ENCODE assay signal across 13 mouse cellular contexts in the genomic region with DNA sequence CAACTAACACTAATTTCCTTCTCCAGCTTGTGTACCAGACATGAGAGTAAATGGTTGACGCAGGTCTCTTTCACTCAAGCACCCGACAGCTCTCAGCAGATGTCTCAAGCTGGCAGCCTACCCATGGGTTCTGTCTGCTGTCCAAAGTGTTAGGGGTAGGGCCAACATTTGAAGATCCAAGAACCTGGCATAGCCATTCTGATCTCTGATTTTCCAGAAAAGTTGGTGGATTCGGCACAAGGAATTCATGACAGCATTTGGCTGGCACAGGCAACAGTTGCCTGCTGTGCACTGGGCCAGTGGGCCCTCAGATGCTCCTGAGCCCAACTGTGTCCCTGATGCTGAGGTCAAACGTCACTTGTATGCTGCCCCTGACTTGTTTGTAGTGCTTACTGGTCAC.
DNase-seq lines count a peak whose midpoint lies in the region; ATAC-seq and TF ChIP-seq lines count a peak whose summit lies in the region.
"Had no signal": no experiment of that assay in that cellular context is flagged by ENCODE, and none has a peak within 500 bp of the region (broad histone marks: within the 10 kb centered on the region; RNA-seq: fewer than 3 reads in every experiment).

No protein-coding gene starts in this region.

- DNase-seq in gastrocnemius, postnatal 14 days = peak; percentile 31
- no peak for DNase-seq in gastrocnemius, adult 8-10 months (ENCODE audit: low spot score in 2 of 2)
- peak; percentile 13 for DNase-seq in lung, embryonic 14.5 days
- no peak for DNase-seq in lung, postnatal 25 days (ENCODE audit: low spot score)
- DNase-seq in frontal cortex, postnatal 36 days (ENCODE audit: low spot score in 2 of 2) = no peak
- no peak for DNase-seq in hindbrain, embryonic 10.5 days (ENCODE audit: low spot score)
- DNase-seq: adrenal gland, postnatal 25 days; kidney, adult 11 months; thymus, postnatal 25 days had no signal

- H3K27ac ChIP-seq in lung, embryonic 14.5 days (ENCODE audit: low read depth) = peak overlapping the region; percentile 26
- peak overlapping the region; percentile 24 to 65 for H3K27ac ChIP-seq in heart, embryonic 14.5 days (replicated peaks in 1 of 2; ENCODE audit: control insufficient read depth in 1 of 2, insufficient read depth in 1 of 2, low read depth in 2 of 2, low read length in 2 of 2)
- H3K27ac ChIP-seq in stomach, embryonic 16.5 days (ENCODE audit: low read length) = peak overlapping the region; percentile 70
- no peak overlapping the region for H3K27ac ChIP-seq in hindbrain, embryonic 10.5 days

- no peaks in the 10 kb centered on the region for H3K9me3 ChIP-seq in lung, embryonic 14.5 days (ENCODE audit: low read depth, low read length)
- no peaks in the 10 kb centered on the region for H3K9me3 ChIP-seq in heart, embryonic 14.5 days (ENCODE audit: control insufficient read depth, low read length)
- no peaks in the 10 kb centered on the region for H3K9me3 ChIP-seq in stomach, embryonic 16.5 days (replicated peaks; ENCODE audit: control insufficient read depth, low read length)
- H3K9me3 ChIP-seq in hindbrain, embryonic 10.5 days = no peaks in the 10 kb centered on the region

- H3K36me3 ChIP-seq in lung, embryonic 14.5 days (ENCODE audit: insufficient read depth) = no peaks in the 10 kb centered on the region
- no peaks in the 10 kb centered on the region for H3K36me3 ChIP-seq in heart, embryonic 14.5 days (ENCODE audit: control insufficient read depth, insufficient read depth, low read length)
- H3K36me3 ChIP-seq in stomach, embryonic 16.5 days (ENCODE audit: control insufficient read depth, insufficient read depth, low read length) = no peaks in the 10 kb centered on the region
- no peaks in the 10 kb centered on the region for H3K36me3 ChIP-seq in hindbrain, embryonic 10.5 days

- no peaks in the 10 kb centered on the region for H3K27me3 ChIP-seq in lung, embryonic 14.5 days (ENCODE audit: insufficient read depth, low read length)
- no peaks in the 10 kb centered on the region for H3K27me3 ChIP-seq in heart, embryonic 14.5 days (ENCODE audit: control insufficient read depth, insufficient read depth, low read length)
- no peaks in the 10 kb centered on the region for H3K27me3 ChIP-seq in stomach, embryonic 16.5 days (ENCODE audit: control insufficient read depth, insufficient read depth, low read length)
- H3K27me3 ChIP-seq in hindbrain, embryonic 10.5 days (ENCODE audit: insufficient read depth, poor library complexity, severe bottlenecking) = no peaks in the 10 kb centered on the region
- H3K27me3 ChIP-seq: megakaryocyte, embryonic 14.5 days had no signal

- H3K9ac ChIP-seq in lung, embryonic 14.5 days = no peak overlapping the region
- no peak overlapping the region for H3K9ac ChIP-seq in heart, embryonic 14.5 days (ENCODE audit: low read length)
- no peak overlapping the region for H3K9ac ChIP-seq in stomach, embryonic 16.5 days (ENCODE audit: low read length)

- intact Hi-C loops in gastrocnemius, postnatal 14 days (cut with DNase I; ENCODE audit: low total_unique reads) = no loop called here

- no peak overlapping the region for H3K4me3 ChIP-seq in lung, embryonic 14.5 days (ENCODE audit: low read depth, low read length)
- no peak overlapping the region for H3K4me3 ChIP-seq in heart, embryonic 14.5 days (ENCODE audit: control insufficient read depth in 1 of 2, insufficient read depth in 1 of 2, low read depth in 1 of 2, low read length in 2 of 2)
- H3K4me3 ChIP-seq in stomach, embryonic 16.5 days (replicated peaks; ENCODE audit: low read length) = no peak overlapping the region
- no peak overlapping the region for H3K4me3 ChIP-seq in hindbrain, embryonic 10.5 days
- H3K4me3 ChIP-seq: megakaryocyte, embryonic 14.5 days had no signal

- peak overlapping the region; percentile 36; the same call in 1 of the 2 replicates for H3K4me2 ChIP-seq in lung, embryonic 14.5 days
- H3K4me2 ChIP-seq in heart, embryonic 14.5 days (ENCODE audit: low read length) = peak overlapping the region; percentile 50; the same call in 1 of the 2 replicates
- no peak overlapping the region for H3K4me2 ChIP-seq in stomach, embryonic 16.5 days (ENCODE audit: low read depth, low read length)

- TF ChIP-seq CTCF in lung, embryonic 14.5 days (IDR thresholded peaks at IDR 0.05; ENCODE audit: low read depth) = no peak

- no peak for ATAC-seq in lung, embryonic 14.5 days (ENCODE audit: insufficient read depth)
- ATAC-seq in heart, embryonic 14.5 days (ENCODE audit: insufficient number of reproducible peaks, insufficient read depth, low FRiP score, low read depth) = no peak
- ATAC-seq in stomach, embryonic 16.5 days (ENCODE audit: insufficient read depth, low FRiP score) = no peak
- ATAC-seq: CD4-positive, CD25-positive, alpha-beta regulatory T cell, adult 4 months had no signal

- peaks cover 27% of the 10 kb centered on the region; the same call in 1 of the 2 replicates for H3K4me1 ChIP-seq in lung, embryonic 14.5 days (ENCODE audit: insufficient read depth)
- peaks cover 18 to 36% of the 10 kb centered on the region in 2 experiments for H3K4me1 ChIP-seq in heart, embryonic 14.5 days (ENCODE audit: control insufficient read depth in 2 of 2, insufficient read depth in 2 of 2, low read length in 2 of 2)
- peaks cover 22% of the 10 kb centered on the region for H3K4me1 ChIP-seq in stomach, embryonic 16.5 days (ENCODE audit: control insufficient read depth, insufficient read depth, low read length)
- no peaks in the 10 kb centered on the region for H3K4me1 ChIP-seq in hindbrain, embryonic 10.5 days (replicated peaks)
- H3K4me1 ChIP-seq: megakaryocyte, embryonic 14.5 days had no signal

- 59% methylated on average over 4 of the region's 4 CpGs for WGBS in lung, embryonic 14.5 days
- WGBS in heart, embryonic 14.5 days = 69% methylated on average over 4 of the region's 4 CpGs
- WGBS in stomach, embryonic 16.5 days = 71% methylated on average over 4 of the region's 4 CpGs
- 75% methylated on average over 4 of the region's 4 CpGs for whole genome bisulfite sequencing in hindbrain, embryonic 10.5 days

Comparison
In these comparisons a context has a peak if more than half of its experiments do, and no peak if none do; other contexts are left out.
1. DNase-seq: peak in gastrocnemius, postnatal 14 days (single experiment) and lung, embryonic 14.5 days (single experiment); none in gastrocnemius, adult 8-10 months (0 of 2), lung, postnatal 25 days (single experiment), frontal cortex, postnatal 36 days (0 of 2) and hindbrain, embryonic 10.5 days (single experiment).